In the genomic region with DNA sequence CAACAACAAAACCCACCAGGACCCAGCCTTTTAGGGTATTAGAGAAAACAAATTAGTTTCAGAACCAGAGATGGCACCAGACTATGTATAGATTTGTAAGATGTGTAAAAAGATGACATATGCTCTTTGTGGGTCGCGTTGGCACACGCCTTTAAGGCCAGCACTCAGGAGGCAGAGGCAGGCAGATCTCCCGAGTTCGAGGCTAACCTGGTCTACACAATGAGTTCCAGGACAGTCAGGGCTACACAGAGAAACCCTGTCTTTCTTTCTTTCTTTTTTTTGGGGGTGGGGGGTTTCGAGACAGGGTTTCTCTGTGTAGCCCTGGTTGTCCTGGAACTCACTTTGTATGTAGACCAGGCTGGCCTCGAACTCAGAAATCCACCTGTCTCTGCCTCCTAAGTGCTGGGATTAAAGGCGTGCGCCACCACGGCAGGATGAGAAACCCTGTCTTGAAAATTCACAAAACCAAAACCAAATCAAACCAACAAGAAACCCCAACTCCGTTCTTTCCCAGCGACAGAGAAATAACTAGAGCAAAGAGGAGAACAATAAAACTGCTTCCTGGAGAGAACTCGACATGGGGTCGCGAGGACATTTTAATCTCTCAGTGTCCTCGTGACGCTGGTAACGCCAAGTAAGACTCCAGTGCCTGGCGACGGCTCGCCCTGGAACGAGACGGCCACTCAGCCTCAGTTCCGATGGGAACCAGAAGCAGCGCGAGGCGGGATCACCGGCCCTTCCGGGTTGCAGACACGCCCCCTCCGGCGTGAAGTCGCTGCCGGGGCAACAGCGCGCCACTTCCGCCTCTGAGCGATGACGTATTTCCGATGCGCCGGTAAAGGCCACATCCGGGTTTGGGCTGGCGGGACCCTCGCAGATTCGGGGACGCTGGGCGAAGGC, we compare ENCODE assay signal across 8 mouse cellular contexts. TPM values are rescaled to one million over a fixed set of nuclear protein-coding genes. Genes with fewer than 3 reads are reported as not detected.
DNase-seq lines count a peak whose midpoint lies in the region; ATAC-seq lines count a peak whose summit lies in the region.

Gene Tfip11, plus strand, starts transcription at position 813 of the 900 bp plus-strand sequence.

- peak; percentile 96 to 97 for DNase-seq in adrenal gland, adult 18-20 months (ENCODE audit: low spot score in 2 of 2)
- peak; percentile 98 for DNase-seq in embryo, embryonic 11 days
- DNase-seq in gastrocnemius, postnatal 25 days: peak; percentile 92
- DNase-seq in intestine, embryonic 14.5 days (ENCODE audit: low spot score): peak; percentile 99
- peak; percentile 96 to 98 for DNase-seq in left cerebral cortex, postnatal 14 days (ENCODE audit: low spot score in 2 of 2)
- peak; percentile 98 for DNase-seq in mesoderm, embryonic 11.5 days (ENCODE audit: low read depth, low spot score)
- peak; percentile 95 for DNase-seq in right cerebral cortex, postnatal 36 days (ENCODE audit: low spot score in 2 of 2)
- peak; percentile 91 for DNase-seq in yolk sac, embryonic 10.5 days (ENCODE audit: low spot score)

- WGBS in intestine, embryonic 14.5 days: 8% methylated on average over 48 of the region's 48 CpGs

- no peaks in the 10 kb centered on the region for H3K9me3 ChIP-seq in intestine, embryonic 14.5 days (ENCODE audit: control insufficient read depth, low read length)

- peak within 1 kb of the TSS; percentile 77 for H3K27ac ChIP-seq in intestine, embryonic 14.5 days (ENCODE audit: low read depth)

- intact Hi-C loops in left cerebral cortex, postnatal 14 days (cut with DNase I): loop anchor here (1.0 to 5.0 kb wide), 2 partner anchors 17 to 48 kb away; partner anchors contain the start of gene Tpst2

- ATAC-seq in intestine, embryonic 14.5 days (replicated peaks; ENCODE audit: low FRiP score, low TSS enrichment, low read depth): peak; percentile 84

- H3K4me1 ChIP-seq in intestine, embryonic 14.5 days (replicated peaks; ENCODE audit: control insufficient read depth, insufficient read depth, low read length): peaks cover 14% of the 10 kb centered on the region

- no peaks in the 10 kb centered on the region for H3K27me3 ChIP-seq in intestine, embryonic 14.5 days (replicated peaks; ENCODE audit: control insufficient read depth, insufficient read depth, low read length)

- peak within 1 kb of the TSS; percentile 73 for H3K4me2 ChIP-seq in intestine, embryonic 14.5 days (ENCODE audit: low read length)

- H3K9ac ChIP-seq in intestine, embryonic 14.5 days (ENCODE audit: low read length): peak within 1 kb of the TSS; percentile 61

- peaks cover 30% of the 10 kb centered on the region for H3K36me3 ChIP-seq in intestine, embryonic 14.5 days (ENCODE audit: control insufficient read depth, insufficient read depth, low read length)

- peak within 1 kb of the TSS; percentile 81 for H3K4me3 ChIP-seq in intestine, embryonic 14.5 days (ENCODE audit: low read depth, low read length)

RNA-seq across cellular contexts. Expression of gene Tfip11, which starts in this region (rescaled TPM):
- 10 to 100 TPM; 38.6 to 41.8 TPM for total RNA-seq in adrenal gland, adult 18-20 months (2021)
- 10 to 100 TPM; 10.6 to 10.7 TPM for total RNA-seq in gastrocnemius, postnatal 25 days (2021)
- 24.5 and 24.6 TPM in 2 replicates for polyA plus RNA-seq in intestine, embryonic 14.5 days (2014; fragmentation: Nextera tagmentation; extraction: Ambion mirVana)
- total RNA-seq in left cerebral cortex, postnatal 14 days (2021): 10 to 100 TPM; 37.1 to 37.9 TPM

Comparison
In these comparisons a context has a peak if more than half of its experiments do, and no peak if none do; other contexts are left out.
1. Peak in every context shown above with its lines: DNase-seq, ATAC-seq, H3K4me3 ChIP-seq and H3K27ac ChIP-seq.